Mouse (Mus musculus) lung, postnatal 36 days (tissue): ENCODE measurements around the gene Tmem168.

Source experiments
- DNase-seq: peaks from one replicate; pipeline ENCODE4 v3.0.0; 2022; ENCODE audit warnings: mixed read lengths

The Tmem168 gene

DNA sequence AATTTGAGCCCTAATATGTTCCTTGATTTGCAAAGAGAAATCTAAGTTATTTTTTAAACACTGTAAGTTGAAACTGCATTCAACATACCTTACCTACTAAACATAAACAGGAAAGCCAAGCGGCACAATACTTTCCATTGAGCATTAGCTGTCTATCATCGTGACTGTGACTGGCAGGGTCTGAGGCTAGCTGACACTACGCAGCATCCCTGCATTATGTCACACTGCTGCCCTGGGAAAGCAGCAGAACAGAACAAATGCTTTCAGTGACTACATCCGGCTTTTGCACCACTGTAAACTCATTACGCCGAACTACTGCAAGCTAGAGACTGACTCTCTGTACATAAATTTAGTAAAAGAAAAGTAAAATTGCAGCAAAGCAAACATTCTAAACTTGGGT lies 23.1 kb downstream of the Tmem168 start:
- no peak for DNase-seq

DNA sequence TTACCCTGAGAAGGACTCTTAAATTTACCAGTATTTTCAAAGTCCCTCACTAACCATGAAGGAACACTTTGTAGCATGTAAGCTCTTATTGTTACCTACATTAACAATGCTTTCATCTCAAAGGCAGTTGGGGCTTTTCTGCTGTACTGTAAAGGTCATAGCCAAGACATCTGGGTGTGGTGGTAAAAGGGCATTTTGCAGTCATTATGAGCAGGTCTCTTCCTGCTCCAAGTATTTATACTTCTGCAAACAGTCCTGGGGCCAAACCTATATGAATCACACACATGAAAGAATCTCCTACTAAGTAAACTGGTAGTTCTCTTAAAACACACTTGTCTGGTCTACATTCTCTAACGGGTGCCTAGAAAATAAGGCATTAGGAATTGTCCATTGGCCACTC lies 25.8 kb downstream of the Tmem168 start:
- DNase-seq: no peak

DNA sequence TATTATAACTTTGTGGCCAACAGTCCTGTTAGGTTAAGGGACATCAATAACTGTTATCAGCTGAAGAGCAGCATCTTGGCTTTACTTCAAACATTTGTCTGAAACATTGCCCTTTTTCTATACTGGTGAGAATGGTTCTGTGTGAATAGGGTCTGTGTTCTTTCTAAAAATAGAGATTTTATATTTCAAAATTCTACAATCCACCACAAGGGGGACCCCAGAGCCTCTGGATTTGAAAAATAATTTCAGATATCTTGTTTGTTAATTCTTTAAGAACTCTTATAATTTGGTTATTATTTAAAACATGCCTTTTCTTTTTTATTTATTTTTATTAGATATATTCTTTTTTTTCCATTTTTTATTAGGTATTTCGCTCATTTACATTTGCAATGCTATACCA lies 42.2 kb downstream of the Tmem168 start:
- DNase-seq: peak; percentile 15

DNA sequence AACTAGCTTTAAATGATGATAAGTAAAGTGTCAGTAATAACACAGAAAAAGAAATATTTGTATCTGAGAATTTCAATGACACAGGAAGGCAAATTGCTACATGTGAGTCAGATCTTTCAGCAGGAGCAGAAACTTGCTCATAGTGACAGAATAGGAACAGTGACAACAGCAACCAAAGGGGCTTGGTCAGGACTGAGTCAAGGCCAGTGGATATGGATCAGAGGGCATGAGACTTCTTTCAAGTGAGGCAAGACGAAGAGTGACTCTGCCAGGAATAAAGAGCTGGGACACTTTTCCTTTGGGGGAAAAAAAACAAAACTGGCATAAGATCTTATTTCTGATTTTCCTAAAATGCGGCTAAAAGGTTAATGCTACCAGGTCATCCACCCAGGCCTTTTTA lies 52.6 kb downstream of the Tmem168 start:
- no peak for DNase-seq

DNA sequence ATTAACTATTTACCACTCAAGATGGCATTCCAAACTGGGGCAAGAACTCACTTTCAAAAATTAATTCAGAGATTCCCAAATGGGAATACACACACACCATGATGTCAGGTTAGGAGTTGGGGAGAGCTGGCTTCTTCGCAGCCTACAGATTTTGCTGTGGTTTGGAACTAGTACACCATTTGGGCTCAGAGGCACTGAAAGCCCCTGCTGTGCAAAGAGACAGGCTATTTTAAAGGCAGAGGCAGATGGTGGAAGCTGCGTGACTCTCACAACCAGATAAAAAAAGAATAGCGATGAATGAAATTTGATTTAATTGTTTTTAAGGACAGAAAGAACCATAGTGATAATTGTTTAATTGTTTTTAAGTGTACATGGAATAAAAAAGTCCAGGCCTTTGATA lies 66.1 kb downstream of the Tmem168 start:
- no peak for DNase-seq

DNA sequence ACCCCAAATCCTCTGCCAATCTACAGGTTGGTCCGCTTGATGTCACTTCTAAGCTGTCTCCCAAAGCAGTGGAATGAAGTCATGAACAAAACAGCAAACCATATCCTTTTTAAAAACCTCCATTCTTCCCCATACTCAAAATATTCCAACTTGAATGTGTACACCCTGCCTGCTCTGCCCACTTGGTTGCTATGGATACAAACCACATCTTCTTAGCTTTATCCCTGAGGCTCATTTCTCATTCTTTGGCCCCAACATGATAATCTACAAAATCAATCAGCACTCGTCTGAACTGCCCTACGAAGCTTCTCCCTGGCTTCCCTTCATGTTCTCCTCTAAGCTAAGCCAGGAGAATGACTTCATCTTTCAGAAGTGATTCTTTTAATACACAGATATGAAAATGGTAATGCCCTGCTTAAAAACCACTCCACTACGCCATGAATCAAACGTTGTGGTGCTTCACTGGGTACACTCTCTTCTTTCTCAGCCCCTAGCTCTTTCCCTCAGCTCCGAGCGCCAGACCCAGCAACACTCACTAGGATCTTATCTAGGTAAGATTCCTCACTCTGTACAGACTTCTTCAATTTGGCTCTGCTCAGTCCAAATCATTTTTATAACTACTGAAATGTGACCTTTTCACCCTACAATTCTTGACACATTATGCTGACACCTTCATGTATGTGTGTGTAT lies 70.5 kb downstream of the Tmem168 start:
- no peak for DNase-seq
